Mouse (Mus musculus) heart, adult 2 months (tissue): ENCODE data around the gene Pfdn4.

Experiments used
- CTCF ChIP-seq: fragments of 200-600 bp; IDR thresholded peaks from 2 replicates; pipeline ENCODE4 v1.8.1; 2022; ENCODE audit warnings: antibody characterized with exemption, mild to moderate bottlenecking, moderate library complexity
- EP300 ChIP-seq: fragments of 200-500 bp; IDR thresholded peaks from 2 replicates; pipeline ENCODE4 v1.6.1; 2011; ENCODE audit warnings: low read depth, low read length, control low read depth; ENCODE audit not compliant: insufficient read depth
- POLR2A ChIP-seq: fragments of 200-500 bp; IDR thresholded peaks from 2 replicates; pipeline ENCODE4 v1.6.1; 2011; ENCODE audit warnings: mild to moderate bottlenecking, low read depth, low read length, control low read depth; ENCODE audit not compliant: insufficient read depth

DNA sequence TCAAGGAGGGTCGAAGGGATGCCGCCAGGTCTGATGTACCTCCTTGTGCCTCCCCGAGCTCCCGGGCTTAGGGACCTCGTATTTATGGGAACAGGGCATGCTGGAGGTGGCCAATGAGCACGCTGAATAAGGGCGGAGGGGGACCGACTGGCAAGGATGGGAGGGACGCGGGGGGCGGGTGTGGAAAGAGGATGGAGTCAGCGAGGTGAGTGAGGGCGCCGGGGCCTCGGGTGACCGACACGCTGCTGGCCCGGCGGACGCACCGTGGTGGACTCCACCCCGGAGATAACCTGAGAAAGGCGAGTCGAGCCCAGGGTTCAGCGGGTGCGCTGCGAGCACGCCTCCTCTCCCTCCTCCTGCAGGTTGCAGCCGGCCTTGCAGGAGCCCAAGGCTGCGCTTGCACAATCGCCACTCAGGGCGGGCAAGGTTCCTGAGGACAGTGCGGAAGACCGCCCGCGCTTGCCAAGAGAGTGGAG, 901 bp downstream of the Pfdn4 start, which contains the start of gene Cyp24a1:
- TF ChIP-seq CTCF (peak; percentile 59), POLR2A (no peak), EP300 (no peak)
